Mouse (Mus musculus) stomach, postnatal 0 days (tissue): ENCODE results near the gene Hk3.

ENCODE experiments used
- CTCF ChIP-seq: IDR thresholded peaks from 2 replicates; pipeline ENCODE4 v1.5.1; 2016; ENCODE audit warnings: antibody characterized with exemption, low read depth, mild to moderate bottlenecking, moderate library complexity
- EP300 ChIP-seq: optimal IDR thresholded peaks from 2 replicates; pipeline ENCODE3; 2016; ENCODE audit warnings: antibody characterized with exemption

GRCm38 (mm10) chr13:55017898-55018599 is 3.1 kb downstream of the Hk3 start:
- TF ChIP-seq EP300 (no peak), CTCF (no peak)
